Mouse (Mus musculus) hindbrain, postnatal 0 days (tissue): ENCODE data around the gene Phf21a. TPM values are rescaled to one million over a fixed set of nuclear protein-coding genes. Genes with fewer than 3 reads are reported as not detected.

ENCODE experiments used
- ATAC-seq: fragments of 200-750 bp; cut with Nextera tagmentation; 2 replicates; pipeline ENCODE4 v1.8.0; 2017; ENCODE audit warnings: mild to moderate bottlenecking, moderate TSS enrichment, moderate library complexity
- DNase-seq: peaks from one replicate; pipeline ENCODE4 v3.0.0-alpha.2; 2015; ENCODE audit warnings: low spot score
- H3K27ac ChIP-seq: fragments of 300-500 bp; sonication (generic); 2 replicates; pipeline ENCODE4 v1.5.1; 2014; ENCODE audit warnings: mild to moderate bottlenecking
- H3K27me3 ChIP-seq: fragments of 300-500 bp; sonication (generic); 2 replicates; pipeline ENCODE4 v1.6.1; 2014; ENCODE audit warnings: low read length, mixed read lengths; ENCODE audit not compliant: insufficient read depth
- H3K36me3 ChIP-seq: fragments of 300-500 bp; sonication (generic); 2 replicates; pipeline ENCODE4 v1.6.1; 2014; ENCODE audit warnings: low read length, mixed read lengths; ENCODE audit not compliant: insufficient read depth
- H3K4me1 ChIP-seq: fragments of 300-500 bp; sonication (generic); 2 replicates; pipeline ENCODE4 v1.6.1; 2014; ENCODE audit warnings: antibody characterized with exemption, low read length, mixed read lengths; ENCODE audit not compliant: insufficient read depth
- H3K4me2 ChIP-seq: fragments of 300-500 bp; sonication (generic); 2 replicates; pipeline ENCODE4 v1.6.1; 2014; ENCODE audit warnings: low read depth, mild to moderate bottlenecking, low read length, moderate library complexity, mixed read lengths
- H3K4me3 ChIP-seq: fragments of 300-500 bp; sonication (generic); 2 replicates; pipeline ENCODE4 v1.5.1; 2014; ENCODE audit warnings: low read length
- H3K9ac ChIP-seq: fragments of 300-500 bp; sonication (generic); replicated peaks from 2 replicates; pipeline ENCODE4 v1.6.1; 2014; ENCODE audit warnings: mild to moderate bottlenecking, low read length, moderate library complexity, mixed read lengths
- H3K9me3 ChIP-seq: fragments of 300-500 bp; sonication (generic); 2 replicates; pipeline ENCODE4 v1.6.1; 2016; ENCODE audit warnings: low read length, mixed read lengths
- CTCF ChIP-seq: IDR thresholded peaks from 2 replicates; pipeline ENCODE4 v1.5.1; 2016; ENCODE audit warnings: antibody characterized with exemption, control low read depth, low read depth
- WGBS: fragments of 180-500 bp; shearing (Covaris S2); extraction: QIAGEN DNeasy Blood & Tissue Kit; methylation state at CpG from one replicate; pipeline ENCODE4 v1.1.7; 2014; 5-methylcytosine and 5-hydroxymethylcytosine counted together
- polyA plus RNA-seq: library from polyadenylated mRNA; unstranded; fragments of >200 nt; fragmentation: Nextera tagmentation; extraction: Ambion mirVana; gene quantifications from 2 replicates; pipeline ENCODE4 v1.2.1, GENCODE M21; 2015
- total RNA-seq: library from RNA; depleted of rRNA; stranded (reverse); fragments of >200 nt; gene quantifications from 2 replicates; pipeline ENCODE4 v1.2.3, GENCODE M21; 2014

The Phf21a gene
- total and polyA plus RNA-seq, 2 experiments from 2014 or later, result 26.6 to 109 TPM

- no peaks in the 10 kb centered on the region for H3K27me3 ChIP-seq
- H3K27ac ChIP-seq, result no peak overlapping the region
- no peaks in the 10 kb centered on the region for H3K36me3 ChIP-seq
- WGBS, result 70% methylated on average over 5 of the region's 5 CpGs
- H3K9ac ChIP-seq, result no peak overlapping the region
- no peak overlapping the region for H3K4me3 ChIP-seq
- TF ChIP-seq CTCF, result no peak
- DNase-seq (no peak), ATAC-seq (no peak)
- no peak overlapping the region for H3K4me2 ChIP-seq
- no peaks in the 10 kb centered on the region for H3K9me3 ChIP-seq
- H3K4me1 ChIP-seq, result no peaks in the 10 kb centered on the region
Measured at GRCm38 (mm10) chr2:92063106-92063505, 29.8 kb upstream of the Phf21a start.

GRCm38 (mm10) chr2:92065269-92065888 lies 27.5 kb upstream of the Phf21a start:
- H3K36me3 ChIP-seq, result no peaks in the 10 kb centered on the region
- H3K27me3 ChIP-seq, result no peaks in the 10 kb centered on the region
- no peak overlapping the region for H3K4me3 ChIP-seq
- ATAC-seq (no peak), DNase-seq (no peak)
- no peak overlapping the region for H3K27ac ChIP-seq
- no peaks in the 10 kb centered on the region for H3K9me3 ChIP-seq
- H3K4me1 ChIP-seq, result no peaks in the 10 kb centered on the region
- TF ChIP-seq CTCF, result no peak
- 84% methylated on average over 8 of the region's 8 CpGs for WGBS
- no peak overlapping the region for H3K4me2 ChIP-seq
- no peak overlapping the region for H3K9ac ChIP-seq

GRCm38 (mm10) chr2:92065938-92066337 lies 27.0 kb upstream of the Phf21a start:
- Histone ChIP-seq H3K27ac (no peak overlapping the region), H3K9ac (no peak overlapping the region), H3K9me3 (no peaks in the 10 kb centered on the region), H3K36me3 (no peaks in the 10 kb centered on the region), H3K27me3 (no peaks in the 10 kb centered on the region), H3K4me3 (no peak overlapping the region), H3K4me1 (no peaks in the 10 kb centered on the region), H3K4me2 (no peak overlapping the region)
- ATAC-seq (no peak), DNase-seq (no peak)
- TF ChIP-seq CTCF, result no peak
- 63% methylated on average over 6 of the region's 6 CpGs for WGBS

GRCm38 (mm10) chr2:92066899-92067298 lies 26.0 kb upstream of the Phf21a start:
- H3K9me3 ChIP-seq, result no peaks in the 10 kb centered on the region
- H3K4me1 ChIP-seq, result no peaks in the 10 kb centered on the region
- H3K4me2 ChIP-seq, result no peak overlapping the region
- no peak for DNase-seq
- H3K27me3 ChIP-seq, result no peaks in the 10 kb centered on the region
- ATAC-seq, result no peak
- no peak overlapping the region for H3K9ac ChIP-seq
- TF ChIP-seq CTCF, result no peak
- H3K27ac ChIP-seq, result no peak overlapping the region
- no peaks in the 10 kb centered on the region for H3K36me3 ChIP-seq
- H3K4me3 ChIP-seq, result no peak overlapping the region
- 70% methylated on average over 1 of the region's 1 CpGs for WGBS

GRCm38 (mm10) chr2:92067600-92067999 lies 25.3 kb upstream of the Phf21a start:
- 78% methylated on average over 3 of the region's 3 CpGs for WGBS
- DNase-seq (no peak), ATAC-seq (no peak)
- Histone ChIP-seq H3K27ac (no peak overlapping the region), H3K4me2 (no peak overlapping the region), H3K4me3 (no peak overlapping the region), H3K9ac (no peak overlapping the region), H3K9me3 (no peaks in the 10 kb centered on the region), H3K27me3 (no peaks in the 10 kb centered on the region), H3K4me1 (no peaks in the 10 kb centered on the region), H3K36me3 (no peaks in the 10 kb centered on the region)
- TF ChIP-seq CTCF, result no peak

GRCm38 (mm10) chr2:92069630-92070029 lies 23.3 kb upstream of the Phf21a start:
- no peak overlapping the region for H3K27ac ChIP-seq
- H3K4me1 ChIP-seq, result no peaks in the 10 kb centered on the region
- DNase-seq (no peak), ATAC-seq (no peak)
- no peak overlapping the region for H3K4me3 ChIP-seq
- H3K9me3 ChIP-seq, result no peaks in the 10 kb centered on the region
- no peaks in the 10 kb centered on the region for H3K27me3 ChIP-seq
- WGBS, result 50% methylated on average over 5 of the region's 5 CpGs
- H3K36me3 ChIP-seq, result no peaks in the 10 kb centered on the region
- H3K4me2 ChIP-seq, result no peak overlapping the region
- no peak overlapping the region for H3K9ac ChIP-seq
- TF ChIP-seq CTCF, result no peak

- no peak overlapping the region for H3K4me3 ChIP-seq
- H3K36me3 ChIP-seq, result no peaks in the 10 kb centered on the region
- DNase-seq, result no peak
- no peaks in the 10 kb centered on the region for H3K9me3 ChIP-seq
- 77% methylated on average over 4 of the region's 4 CpGs for WGBS
- TF ChIP-seq CTCF, result no peak
- no peak for ATAC-seq
- H3K27ac ChIP-seq, result no peak overlapping the region
- no peaks in the 10 kb centered on the region for H3K27me3 ChIP-seq
- H3K9ac ChIP-seq, result no peak overlapping the region
- no peaks in the 10 kb centered on the region for H3K4me1 ChIP-seq
- no peak overlapping the region for H3K4me2 ChIP-seq
Measured at GRCm38 (mm10) chr2:92071143-92071542, 21.8 kb upstream of the Phf21a start.
